Mouse (Mus musculus): ENCODE data around the gene Spp1.

DNA sequence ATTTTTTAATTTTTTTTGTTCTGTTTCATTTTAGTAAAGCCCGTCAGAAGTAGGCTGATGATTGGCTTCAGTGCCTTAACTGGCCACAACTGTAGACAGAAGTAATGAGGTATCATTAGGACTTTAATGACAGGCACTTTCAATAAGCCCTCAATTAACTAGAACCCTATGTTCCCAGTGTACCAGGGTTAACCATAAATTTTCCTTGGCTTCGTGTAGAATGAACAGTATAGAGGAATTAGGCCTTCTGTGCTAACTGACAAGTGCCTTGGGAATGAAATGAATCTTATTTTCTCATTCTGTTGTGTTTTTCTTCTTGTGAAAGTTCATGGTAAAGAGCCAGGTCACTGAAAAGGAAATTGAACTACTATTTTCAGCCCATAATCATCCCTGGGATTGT, 18.9 kb upstream of the Spp1 start:
- TF ChIP-seq GATA1 (IDR thresholded peaks at IDR 0.05; ENCODE audit: low read depth, low read length) = no peak
- no peak for TF ChIP-seq USF2 (IDR thresholded peaks at IDR 0.05; ENCODE audit: borderline replicate concordance in 1 of 2, insufficient read depth in 1 of 2, low read depth in 1 of 2, low read length in 2 of 2)
- no peak for TF ChIP-seq POLR2A (IDR thresholded peaks at IDR 0.05; ENCODE audit: control insufficient read depth in 1 of 2, insufficient read depth in 1 of 2, low read depth in 1 of 2, low read length in 2 of 2, poor library complexity in 1 of 2)
- no peak for TF ChIP-seq ZC3H11A (IDR thresholded peaks at IDR 0.05; ENCODE audit: low read depth, low read length)
- TF ChIP-seq TAL1 (IDR thresholded peaks at IDR 0.05; ENCODE audit: low read length) = no peak
- no peak for TF ChIP-seq ZNF384 (IDR thresholded peaks at IDR 0.05; ENCODE audit: low read depth, low read length)
